Mouse (Mus musculus) MEL (cell line): ENCODE results near the gene Npy. TPM values are rescaled to one million over a fixed set of nuclear protein-coding genes. Genes with fewer than 3 reads are reported as not detected.

Source experiments
- DNase-seq: peaks from one replicate; pipeline ENCODE4 v3.0.0; 2011; ENCODE audit warnings: low read depth, low spot score
- H3K27ac ChIP-seq: 2 replicates; pipeline ENCODE4 v1.5.1; 2012; ENCODE audit warnings: low read depth, mild to moderate bottlenecking, control low read depth, low read length, moderate library complexity; ENCODE audit not compliant: control insufficient read depth
- H3K27me3 ChIP-seq, 2 experiments: fragments of 150-350 bp in 1 of 2; sonication (generic) in 1 of 2; 2 replicates each; pipeline ENCODE4 v1.6.1; 2012; ENCODE audit warnings: low read length in 2 of 2, mild to moderate bottlenecking in 2 of 2, improper control_type of control experiment in 1 of 2, moderate library complexity in 1 of 2; ENCODE audit not compliant: insufficient read depth in 2 of 2, control insufficient read depth in 1 of 2
- H3K36me3 ChIP-seq, 2 experiments: 2 replicates each; pipeline ENCODE4 v1.6.1; 2012 to 2014; ENCODE audit warnings: low read length in 2 of 2, improper control_type of control experiment in 1 of 2, inconsistent platforms in 1 of 2, mild to moderate bottlenecking in 1 of 2; ENCODE audit not compliant: insufficient read depth in 2 of 2, control insufficient read depth in 1 of 2
- H3K4me1 ChIP-seq, 2 experiments: fragments of 150-350 bp in 1 of 2; sonication (generic) in 1 of 2; 2 replicates each; pipeline ENCODE4 v1.6.1; 2012; ENCODE audit warnings: low read length in 2 of 2, improper control_type of control experiment in 1 of 2, mild to moderate bottlenecking in 1 of 2; ENCODE audit not compliant: insufficient read depth in 2 of 2, control insufficient read depth in 1 of 2
- H3K4me3 ChIP-seq, 2 experiments: fragments of 150-350 bp in 1 of 2; sonication (generic) in 1 of 2; 2 replicates each; pipeline ENCODE4 v1.5.1; 2012; ENCODE audit warnings: low read depth in 2 of 2, low read length in 2 of 2, mild to moderate bottlenecking in 2 of 2, moderate library complexity in 2 of 2, control low read depth in 1 of 2, improper control_type of control experiment in 1 of 2; ENCODE audit not compliant: control insufficient read depth in 1 of 2, insufficient read depth in 1 of 2
- H3K79me2 ChIP-seq: 2 replicates; pipeline ENCODE4 v1.6.1; 2012; ENCODE audit warnings: mild to moderate bottlenecking, low read length, moderate library complexity; ENCODE audit not compliant: control insufficient read depth, poor library complexity, insufficient read depth
- H3K9ac ChIP-seq: 2 replicates; pipeline ENCODE4 v1.6.1; 2012; ENCODE audit warnings: low read depth, mild to moderate bottlenecking, control low read depth, low read length, moderate library complexity; ENCODE audit not compliant: control insufficient read depth, poor library complexity, severe bottlenecking
- H3K9me3 ChIP-seq: fragments of 150-350 bp; sonication (generic); replicated peaks from 2 replicates; pipeline ENCODE4 v1.6.1; 2012; ENCODE audit warnings: mild to moderate bottlenecking, low read length, improper control_type of control experiment, moderate library complexity; ENCODE audit not compliant: insufficient read depth
- BHLHE40 ChIP-seq: IDR thresholded peaks from 2 replicates; pipeline ENCODE4 v1.6.1; 2012; ENCODE audit warnings: low read depth, mild to moderate bottlenecking, inconsistent platforms, low read length, improper control_type of control experiment, borderline replicate concordance
- ELF1 ChIP-seq: IDR thresholded peaks from 2 replicates; pipeline ENCODE4 v1.6.1; 2014; ENCODE audit warnings: low read depth, mild to moderate bottlenecking, inconsistent platforms, low read length, improper control_type of control experiment, moderate library complexity
- GABPA ChIP-seq: IDR thresholded peaks from 2 replicates; pipeline ENCODE4 v1.6.1; 2012; ENCODE audit warnings: low read depth, mild to moderate bottlenecking, inconsistent platforms, low read length, improper control_type of control experiment, moderate library complexity
- GATA1 ChIP-seq: IDR thresholded peaks from 2 replicates; pipeline ENCODE4 v1.6.1; 2011; ENCODE audit warnings: low read depth, low read length, improper control_type of control experiment
- HCFC1 ChIP-seq: IDR thresholded peaks from 2 replicates; pipeline ENCODE4 v1.6.1; 2012; ENCODE audit warnings: low read depth, mild to moderate bottlenecking, inconsistent platforms, low read length, improper control_type of control experiment, moderate library complexity
- JUND ChIP-seq: IDR thresholded peaks from 2 replicates; pipeline ENCODE4 v1.6.1; 2011; ENCODE audit warnings: low read depth, mild to moderate bottlenecking, improper control_type of control experiment, low read length
- MAX ChIP-seq: IDR thresholded peaks from 2 replicates; pipeline ENCODE4 v1.6.1; 2011; ENCODE audit warnings: low read length, improper control_type of control experiment
- MXI1 ChIP-seq: IDR thresholded peaks from 2 replicates; pipeline ENCODE4 v1.6.1; 2011; ENCODE audit warnings: mild to moderate bottlenecking, low read depth, low read length, improper control_type of control experiment
- MYB ChIP-seq: IDR thresholded peaks from 2 replicates; pipeline ENCODE4 v1.6.1; 2011; ENCODE audit warnings: mild to moderate bottlenecking, low read depth, low read length, improper control_type of control experiment
- MYC ChIP-seq: IDR thresholded peaks from 2 replicates; pipeline ENCODE4 v1.6.1; 2011; ENCODE audit warnings: low read depth, mild to moderate bottlenecking, low read length, improper control_type of control experiment, moderate library complexity
- RCOR1 ChIP-seq: IDR thresholded peaks from 2 replicates; pipeline ENCODE4 v1.6.1; 2012; ENCODE audit warnings: low read depth, mild to moderate bottlenecking, inconsistent platforms, low read length, improper control_type of control experiment
- SMC3 ChIP-seq: IDR thresholded peaks from 2 replicates; pipeline ENCODE4 v1.6.1; 2011; ENCODE audit warnings: low read depth, low read length, improper control_type of control experiment
- TBP ChIP-seq: IDR thresholded peaks from 2 replicates; pipeline ENCODE4 v1.8.0; 2011; ENCODE audit warnings: low read depth, low read length, improper control_type of control experiment
- TCF12 ChIP-seq: IDR thresholded peaks from 2 replicates; pipeline ENCODE4 v1.6.1; 2014; ENCODE audit warnings: low read depth, mild to moderate bottlenecking, inconsistent platforms, low read length, improper control_type of control experiment, moderate library complexity
- UBTF ChIP-seq: IDR thresholded peaks from 2 replicates; pipeline ENCODE4 v1.6.1; 2012; ENCODE audit warnings: low read depth, mild to moderate bottlenecking, inconsistent platforms, low read length, improper control_type of control experiment, moderate library complexity, borderline replicate concordance; ENCODE audit not compliant: insufficient read depth
- ZMIZ1 ChIP-seq: IDR thresholded peaks from 2 replicates; pipeline ENCODE4 v1.6.1; 2012; ENCODE audit warnings: low read depth, mild to moderate bottlenecking, inconsistent platforms, low read length, improper control_type of control experiment, moderate library complexity
- polyA plus RNA-seq, 2 experiments: library from polyadenylated mRNA; stranded (reverse) in 1 of 2; unstranded in 1 of 2; fragments of >175 nt in 1 of 2; fragments of >200 nt in 1 of 2; gene quantifications; 2 replicates each; pipeline versions ENCODE4 v1.2.1 to v1.2.4; 2012; ENCODE audit warnings: low replicate concordance in 2 of 2, low read depth in 1 of 2; ENCODE audit not compliant: insufficient read length in 2 of 2, insufficient read depth in 1 of 2, missing spikeins in 1 of 2
- total RNA-seq: library from RNA; depleted of rRNA; stranded (reverse); fragments of 300-350 nt; gene quantifications from 2 replicates; pipeline ENCODE4 v1.2.3, GENCODE M21; 2012

Npy gene
- total and polyA plus RNA-seq, 3 experiments: not detected

DNA sequence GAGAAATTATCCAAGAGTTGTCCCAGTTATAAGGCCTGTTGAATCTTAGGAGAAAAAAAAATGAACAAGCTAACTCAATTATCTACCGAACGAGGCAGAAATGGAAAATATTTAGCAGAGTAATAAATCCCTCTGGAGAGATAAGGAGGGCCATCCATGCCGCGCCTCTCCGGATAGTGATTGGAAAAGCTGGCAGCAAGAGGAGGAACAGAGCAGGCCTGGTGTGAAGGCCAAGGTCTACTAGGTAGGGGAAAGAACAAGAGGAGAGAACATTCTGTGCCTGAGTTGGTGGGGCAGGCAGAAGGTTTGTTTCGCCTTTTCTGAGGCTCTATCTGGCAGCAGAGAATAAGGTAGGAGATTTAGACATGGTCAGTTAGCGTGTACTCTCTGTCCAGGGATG lies 39.8 kb upstream of the Npy start:
- TF ChIP-seq JUND: no peak
- no peak for TF ChIP-seq ZMIZ1
- no peak for TF ChIP-seq SMC3
- TF ChIP-seq GATA1: no peak
- no peak for TF ChIP-seq HCFC1
- no peak for TF ChIP-seq MYC
- no peak for TF ChIP-seq BHLHE40
- no peak for TF ChIP-seq GABPA
- TF ChIP-seq TBP: no peak
- TF ChIP-seq TCF12: no peak
- no peak for TF ChIP-seq UBTF
- Histone ChIP-seq H3K36me3 (no peaks in the 10 kb centered on the region), H3K4me3 (no peak overlapping the region), H3K79me2 (no peaks in the 10 kb centered on the region), H3K4me1 (no peaks in the 10 kb centered on the region), H3K9me3 (no peaks in the 10 kb centered on the region), H3K27ac (no peak overlapping the region), H3K27me3 (no peaks in the 10 kb centered on the region), H3K9ac (no peak overlapping the region)
- no peak for DNase-seq

- no peaks in the 10 kb centered on the region for H3K4me1 ChIP-seq
- no peaks in the 10 kb centered on the region for H3K9me3 ChIP-seq
- H3K27ac ChIP-seq: no peak overlapping the region
- no peak overlapping the region for H3K4me3 ChIP-seq
- no peaks in the 10 kb centered on the region for H3K79me2 ChIP-seq
- no peaks in the 10 kb centered on the region for H3K27me3 ChIP-seq
- no peaks in the 10 kb centered on the region for H3K36me3 ChIP-seq
- no peak overlapping the region for H3K9ac ChIP-seq
- TF ChIP-seq JUND (no peak), ELF1 (no peak), MYB (no peak)
- DNase-seq: no peak
Measured at GRCm38 (mm10) chr6:49792524-49792923, 30.0 kb upstream of the Npy start.

DNA sequence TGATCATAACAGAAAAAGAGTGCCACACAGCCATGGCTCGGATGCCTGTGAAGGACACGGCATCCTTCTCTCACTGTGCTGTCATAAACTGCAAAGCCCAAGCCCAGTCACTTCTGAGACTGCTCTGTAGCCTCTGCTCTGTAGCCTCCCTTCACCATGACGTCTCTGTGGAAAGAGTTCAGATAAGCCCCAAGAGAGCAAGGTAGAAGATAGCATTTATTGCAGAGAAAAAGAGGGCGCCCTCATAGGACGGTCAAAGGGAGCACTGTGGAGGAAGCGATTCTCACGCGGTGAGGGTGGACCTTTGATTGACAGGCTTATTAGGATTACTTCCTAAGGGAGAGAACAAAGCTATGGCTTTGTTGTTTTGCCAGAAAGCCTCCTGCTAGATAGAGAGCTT lies 18.4 kb upstream of the Npy start:
- TF ChIP-seq RCOR1 (no peak), BHLHE40 (no peak), MXI1 (no peak), MAX (no peak)
- Histone ChIP-seq H3K9me3 (no peaks in the 10 kb centered on the region), H3K4me3 (no peak overlapping the region), H3K4me1 (no peaks in the 10 kb centered on the region), H3K27me3 (no peaks in the 10 kb centered on the region), H3K79me2 (no peaks in the 10 kb centered on the region), H3K27ac (no peak overlapping the region), H3K9ac (no peak overlapping the region), H3K36me3 (no peaks in the 10 kb centered on the region)
- no peak for DNase-seq
